ENCODE assay signal across 7 mouse cellular contexts in the genomic region with DNA sequence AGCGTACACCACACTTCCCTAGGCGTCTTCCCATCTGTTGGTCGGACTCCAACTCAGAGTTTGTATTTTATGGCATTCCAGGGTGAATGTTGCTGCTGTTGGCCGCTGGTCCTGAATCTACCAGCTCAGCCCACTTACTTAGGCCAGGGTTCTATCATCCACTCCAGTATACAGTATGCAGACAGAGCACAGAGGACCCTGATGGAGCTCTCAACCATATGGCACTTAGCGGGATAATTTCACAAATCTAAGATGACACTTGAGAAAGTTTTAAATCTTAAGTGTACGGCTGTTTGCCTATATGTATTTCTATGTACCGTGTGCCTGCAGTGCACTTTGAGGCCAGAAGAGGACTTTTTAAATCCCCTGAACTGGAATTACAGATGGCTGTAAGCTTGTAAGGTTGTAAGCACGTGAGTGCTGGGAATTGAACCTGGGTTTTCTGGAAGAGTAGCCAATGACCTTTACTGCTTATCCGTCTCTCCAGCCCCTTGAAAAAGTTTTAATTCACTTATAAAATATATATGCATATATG. TPM values are rescaled to one million over a fixed set of nuclear protein-coding genes. Genes with fewer than 3 reads are reported as not detected.
DNase-seq lines count a peak whose midpoint lies in the region; ATAC-seq and TF ChIP-seq lines count a peak whose summit lies in the region.

No protein-coding gene starts in this region.

- no peaks in the 10 kb centered on the region for H3K36me3 ChIP-seq in spleen, adult 2 months (ENCODE audit: control insufficient read depth, insufficient read depth, low read length)
- H3K36me3 ChIP-seq in liver, embryonic 12.5 days, result no peaks in the 10 kb centered on the region
- H3K36me3 ChIP-seq in stomach, postnatal 0 days (ENCODE audit: control insufficient read depth, insufficient read depth, low read length), result no peaks in the 10 kb centered on the region

- H3K4me1 ChIP-seq in spleen, adult 2 months (ENCODE audit: control insufficient read depth, insufficient read depth, insufficient read length), result peaks cover 17% of the 10 kb centered on the region; the same call in 1 of the 2 replicates
- peaks cover 38% of the 10 kb centered on the region for H3K4me1 ChIP-seq in liver, embryonic 12.5 days
- peaks cover 18% of the 10 kb centered on the region for H3K4me1 ChIP-seq in stomach, postnatal 0 days (replicated peaks; ENCODE audit: control insufficient read depth, insufficient read depth)

- H3K9me3 ChIP-seq in liver, embryonic 12.5 days (replicated peaks), result no peaks in the 10 kb centered on the region
- H3K9me3 ChIP-seq in stomach, postnatal 0 days (ENCODE audit: control insufficient read depth, low read length), result no peaks in the 10 kb centered on the region

- H3K27ac ChIP-seq in spleen, adult 2 months (ENCODE audit: insufficient read depth, low read length), result peak overlapping the region; percentile 99; the same call in 1 of the 2 replicates
- H3K27ac ChIP-seq in liver, embryonic 12.5 days, result no peak overlapping the region
- peak overlapping the region; percentile 99 for H3K27ac ChIP-seq in stomach, postnatal 0 days (replicated peaks)

- no peak overlapping the region for H3K9ac ChIP-seq in liver, embryonic 12.5 days
- H3K9ac ChIP-seq in stomach, postnatal 0 days (ENCODE audit: low read length), result peak overlapping the region; percentile 93; the same call in 1 of the 2 replicates

- 52% methylated on average over 9 of the region's 9 CpGs for WGBS in spleen, adult 2 months
- whole genome bisulfite sequencing in liver, embryonic 12.5 days (ENCODE audit: insufficient replicate concordance), result 38% methylated on average over 9 of the region's 9 CpGs
- 43% methylated on average over 9 of the region's 9 CpGs for WGBS in stomach, postnatal 0 days

- peak; percentile 27 for ATAC-seq in erythroid progenitor cell, adult 5-6 weeks (replicated peaks; ENCODE audit: low FRiP score, poor library complexity, severe bottlenecking)
- ATAC-seq in liver, embryonic 12.5 days, result peak; percentile 8; the same call in 1 of the 2 replicates
- peak; percentile 28 for ATAC-seq in stomach, postnatal 0 days (ENCODE audit: low FRiP score, low TSS enrichment)

- TF ChIP-seq POLR2A in spleen, adult 2 months (IDR thresholded peaks at IDR 0.05; ENCODE audit: low read depth, low read length), result no peak

- DNase-seq in spleen, adult 2 months (ENCODE audit: low read depth in 1 of 2, low spot score in 2 of 2), result no peak
- DNase-seq in spleen, postnatal 10 days (ENCODE audit: low spot score in 2 of 2), result no peak
- DNase-seq in stomach, postnatal 0 days (ENCODE audit: low spot score), result no peak
- DNase-seq in left cerebral cortex, adult 8-10 months (ENCODE audit: low spot score in 2 of 2), result no peak
- DNase-seq in urinary bladder, postnatal 36 days (ENCODE audit: low spot score in 2 of 2), result no peak

- peak overlapping the region; percentile 80; the same call in 1 of the 2 replicates for H3K4me3 ChIP-seq in spleen, adult 2 months (ENCODE audit: extremely low read depth, insufficient read depth, insufficient read length)
- H3K4me3 ChIP-seq in liver, embryonic 12.5 days, result peak overlapping the region; percentile 68
- H3K4me3 ChIP-seq in stomach, postnatal 0 days (ENCODE audit: low read depth, low read length), result no peak overlapping the region

- peak overlapping the region; percentile 80 for H3K4me2 ChIP-seq in liver, embryonic 12.5 days
- peak overlapping the region; percentile 70; the same call in 1 of the 2 replicates for H3K4me2 ChIP-seq in stomach, postnatal 0 days (replicated peaks; ENCODE audit: low read depth)

- H3K27me3 ChIP-seq in spleen, adult 2 months (ENCODE audit: control insufficient read depth, insufficient read depth, low read length), result no peaks in the 10 kb centered on the region
- no peaks in the 10 kb centered on the region for H3K27me3 ChIP-seq in liver, embryonic 12.5 days (replicated peaks)
- H3K27me3 ChIP-seq in stomach, postnatal 0 days (ENCODE audit: control insufficient read depth, insufficient read depth, low read length), result no peaks in the 10 kb centered on the region

- TF ChIP-seq CTCF in spleen, adult 2 months (IDR thresholded peaks at IDR 0.05; ENCODE audit: extremely low read depth, insufficient read depth, insufficient read length, insufficient replicate concordance), result no peak
- no peak for TF ChIP-seq CTCF in stomach, postnatal 0 days (IDR thresholded peaks at IDR 0.05; ENCODE audit: low read depth)

- no peak for TF ChIP-seq EP300 in stomach, postnatal 0 days (optimal IDR thresholded peaks at IDR 0.05)

RNA-seq across cellular contexts. Expression of a gene that starts 20.3 kb away (rescaled TPM):
- polyA plus RNA-seq in spleen, adult 2 months (2012; rRNA removed), result 251 and 372 TPM in 2 replicates
- 52.0 and 100 TPM in 2 replicates for total RNA-seq in erythroid progenitor cell, adult 5-6 weeks (2015; ENCODE audit: low replicate concordance)
- 5.8 and 9.2 TPM in 2 replicates for total RNA-seq in erythroid progenitor cell, adult 5-6 weeks (2017; ENCODE audit: low replicate concordance)
- polyA plus RNA-seq in liver, embryonic 12.5 days (2016; fragmentation: Nextera tagmentation; extraction: Ambion mirVana), result 23.9 and 24.2 TPM in 2 replicates
- polyA plus RNA-seq in stomach, postnatal 0 days (2015; fragmentation: Nextera tagmentation; extraction: Ambion mirVana), result 90.8 and 98.5 TPM in 2 replicates
- 10 to 100 TPM; 26.7 to 46.5 (median 33.3) TPM for total RNA-seq in left cerebral cortex, adult 8-10 months (2022)
